Comparison of ENCODE assay signal across 8 mouse cellular contexts in the genomic region with DNA sequence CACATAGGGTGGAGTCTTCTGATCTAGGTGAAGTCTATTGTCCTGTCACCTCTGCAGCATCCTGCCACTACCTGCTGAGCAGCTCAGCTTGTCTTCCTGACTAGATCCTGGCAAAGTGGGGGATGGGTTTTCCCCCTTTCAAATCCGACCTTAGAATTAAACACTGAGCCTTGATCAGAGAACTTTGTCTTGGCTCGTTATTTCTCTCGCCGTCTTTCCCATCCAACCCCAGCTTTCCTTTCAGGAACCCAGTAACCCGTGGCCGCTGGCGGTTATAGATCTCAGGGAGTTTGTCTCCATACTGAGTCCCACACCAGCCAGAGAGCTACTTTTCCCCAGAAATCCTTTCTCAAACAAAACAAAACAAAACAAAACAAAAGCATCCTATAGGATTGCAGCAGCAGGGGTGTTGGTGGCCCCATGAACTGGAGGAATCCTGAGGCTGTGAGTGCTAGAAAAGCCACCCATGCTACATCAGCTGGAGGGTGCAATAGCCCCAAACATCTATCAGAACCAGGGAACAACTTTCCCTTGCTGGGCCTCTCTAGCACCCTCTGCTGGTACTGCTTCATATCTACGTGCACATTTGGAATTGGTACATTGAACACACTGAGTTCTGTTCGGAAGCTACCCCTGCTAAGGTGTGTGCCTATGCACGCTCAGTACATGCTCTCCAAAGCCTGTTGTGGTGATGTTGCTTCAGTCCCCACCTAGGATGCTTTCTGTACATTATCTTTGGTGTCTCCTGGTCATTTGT. TPM values are rescaled to one million over a fixed set of nuclear protein-coding genes. Genes with fewer than 3 reads are reported as not detected.
DNase-seq lines count a peak whose midpoint lies in the region; ATAC-seq and TF ChIP-seq lines count a peak whose summit lies in the region.

No protein-coding gene starts in this region.

- TF ChIP-seq POLR2A in testis, adult 2 months (IDR thresholded peaks at IDR 0.05; ENCODE audit: control insufficient read depth, low read depth, low read length): no peak

- intact Hi-C loops in heart, postnatal 25 days (cut with DNase I): loop anchor here (2.0 to 5.0 kb wide), 2 partner anchors 62 to 348 kb away; no protein-coding TSS in a partner anchor

- peak; percentile 31 for ATAC-seq in cerebellum, adult (ENCODE audit: insufficient number of reproducible peaks, low FRiP score, low TSS enrichment)

- no peak overlapping the region for H3K27ac ChIP-seq in testis, adult 2 months (ENCODE audit: control insufficient read depth, insufficient read depth, low read depth, low read length)

- TF ChIP-seq CTCF in E14TG2a.4 (conservative IDR thresholded peaks at IDR 0.05; ENCODE audit: low read length): peak; percentile 45
- peak; percentile 54; the same call in 1 of the 2 replicates for TF ChIP-seq CTCF in testis, adult 2 months (IDR thresholded peaks at IDR 0.05; ENCODE audit: control insufficient read depth, insufficient read depth, insufficient replicate concordance, low read depth, low read length)

- H3K9me3 ChIP-seq in E14TG2a.4 (ENCODE audit: low read length): peaks cover 68% of the 10 kb centered on the region

- no peaks in the 10 kb centered on the region for H3K36me3 ChIP-seq in E14TG2a.4 (ENCODE audit: insufficient read depth, low read length)
- H3K36me3 ChIP-seq in testis, adult 2 months (ENCODE audit: control insufficient read depth, insufficient read depth, low read length): no peaks in the 10 kb centered on the region

- H3K27me3 ChIP-seq in E14TG2a.4 (ENCODE audit: insufficient read depth, low read length): no peaks in the 10 kb centered on the region
- H3K27me3 ChIP-seq in testis, adult 2 months (ENCODE audit: control insufficient read depth, insufficient read depth, low read length): no peaks in the 10 kb centered on the region

- H3K4me3 ChIP-seq in E14TG2a.4 (replicated peaks; ENCODE audit: low read length): no peak overlapping the region
- no peak overlapping the region for H3K4me3 ChIP-seq in testis, adult 2 months (ENCODE audit: control insufficient read depth, low read depth, low read length)

- H3K4me1 ChIP-seq in E14TG2a.4 (replicated peaks; ENCODE audit: low read depth, low read length): no peaks in the 10 kb centered on the region
- H3K4me1 ChIP-seq in testis, adult 2 months (ENCODE audit: control insufficient read depth, insufficient read depth, low read length): no peaks in the 10 kb centered on the region

- peak; percentile 14 to 46 for DNase-seq in heart, adult 9 months (ENCODE audit: low spot score in 2 of 2)
- no peak for DNase-seq in heart, postnatal 25 days (ENCODE audit: low spot score)
- DNase-seq in gastrocnemius, adult 18-20 months (ENCODE audit: low spot score): peak; percentile 63
- peak; percentile 21 to 76 for DNase-seq in layer of hippocampus, adult 18-20 months (ENCODE audit: low spot score in 2 of 2)
- DNase-seq in lung, postnatal 25 days (ENCODE audit: low spot score): peak; percentile 64

RNA-seq across cellular contexts. Expression of a gene that starts 6.9 kb away (rescaled TPM):
- total RNA-seq in heart, postnatal 25 days (2021): 10 to 100 TPM; 12.7 to 14.3 TPM
- 10 to 100 TPM; 10.4 to 13.9 TPM for total RNA-seq in gastrocnemius, adult 18-20 months (2021)
- total RNA-seq in layer of hippocampus, adult 18-20 months (2021): 10 to 100 TPM; 38.4 to 39.6 TPM
- 3.0 and 4.0 TPM in 2 replicates for polyA plus RNA-seq in testis, adult 2 months (2012; rRNA removed)

RNA-seq across cellular contexts. Expression of a gene that starts 29.5 kb away (rescaled TPM):
- total RNA-seq in heart, postnatal 25 days (2021): not detected
- total RNA-seq in gastrocnemius, adult 18-20 months (2021): not detected
- total RNA-seq in layer of hippocampus, adult 18-20 months (2021): under 1 TPM in 1 of 2 experiments, not detected in 1; 0.17 TPM
- polyA plus RNA-seq in testis, adult 2 months (2012; rRNA removed): 17.8 and 20.2 TPM in 2 replicates
